Mouse (Mus musculus): ENCODE data around the gene Txndc2. TPM values are rescaled to one million over a fixed set of nuclear protein-coding genes. Genes with fewer than 3 reads are reported as not detected.
A peak's percentile ranks its signal among the peaks of the same experiment; 100 is the strongest.

Gene Txndc2
- polyA plus RNA-seq, 1 experiment from 2014 or later, result 0.12 TPM

GRCm38 (mm10) chr17:65675985-65676384 lies 34.0 kb upstream of the Txndc2 start:
- Histone ChIP-seq H3K4me3 (ENCODE audit: low read depth, low read length) (no peak overlapping the region), H3K27me3 (ENCODE audit: control insufficient read depth, insufficient read depth, low read length) (no peaks in the 10 kb centered on the region), H3K4me2 (no peak overlapping the region), H3K9me3 (ENCODE audit: control insufficient read depth, low read length) (no peaks in the 10 kb centered on the region), H3K27ac (ENCODE audit: low read depth, low read length) (no peak overlapping the region), H3K36me3 (ENCODE audit: control insufficient read depth, insufficient read depth, low read length) (no peaks in the 10 kb centered on the region), H3K4me1 (ENCODE audit: control insufficient read depth, insufficient read depth, low read length) (no peaks in the 10 kb centered on the region), H3K9ac (ENCODE audit: low read length) (no peak overlapping the region)
- no peak for DNase-seq (ENCODE audit: low spot score, missing footprints)
- ATAC-seq (ENCODE audit: low FRiP score), result no peak
- 90% methylated on average over 3 of the region's 3 CpGs for WGBS

DNA sequence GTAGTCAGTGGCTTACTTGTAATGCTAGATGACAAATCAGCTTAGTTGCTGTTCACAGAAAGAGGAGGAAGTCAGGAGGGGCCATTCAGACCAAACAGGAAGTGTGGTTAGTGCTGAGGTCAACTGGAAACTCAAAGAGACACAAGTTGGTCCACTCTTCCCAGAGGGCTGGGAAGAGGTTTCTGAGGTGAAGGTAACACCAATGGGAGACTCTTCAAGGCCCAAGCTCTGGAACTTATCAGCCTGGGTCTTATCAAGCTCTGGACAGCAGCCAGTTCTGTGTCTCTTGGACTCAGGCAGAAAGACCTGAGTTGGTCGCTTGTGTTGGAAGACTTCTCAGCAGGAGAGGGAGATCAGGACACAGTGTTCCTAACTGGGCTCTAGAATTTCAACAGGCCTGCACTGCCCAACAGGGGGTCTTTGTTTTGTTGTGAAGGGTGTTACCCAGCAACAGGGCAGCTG lies 32.8 kb upstream of the Txndc2 start:
- Histone ChIP-seq H3K9me3 (ENCODE audit: control insufficient read depth, low read length) (no peaks in the 10 kb centered on the region), H3K4me3 (ENCODE audit: low read depth, low read length) (no peak overlapping the region), H3K36me3 (ENCODE audit: control insufficient read depth, insufficient read depth, low read length) (no peaks in the 10 kb centered on the region), H3K4me2 (no peak overlapping the region), H3K27me3 (ENCODE audit: control insufficient read depth, insufficient read depth, low read length) (no peaks in the 10 kb centered on the region), H3K4me1 (ENCODE audit: control insufficient read depth, insufficient read depth, low read length) (no peaks in the 10 kb centered on the region), H3K27ac (ENCODE audit: low read depth, low read length) (no peak overlapping the region), H3K9ac (ENCODE audit: low read length) (no peak overlapping the region)
- WGBS, result 50% methylated on average over 1 of the region's 1 CpGs
- ATAC-seq (ENCODE audit: low FRiP score) (no peak), DNase-seq (ENCODE audit: low spot score, missing footprints) (no peak)

DNA sequence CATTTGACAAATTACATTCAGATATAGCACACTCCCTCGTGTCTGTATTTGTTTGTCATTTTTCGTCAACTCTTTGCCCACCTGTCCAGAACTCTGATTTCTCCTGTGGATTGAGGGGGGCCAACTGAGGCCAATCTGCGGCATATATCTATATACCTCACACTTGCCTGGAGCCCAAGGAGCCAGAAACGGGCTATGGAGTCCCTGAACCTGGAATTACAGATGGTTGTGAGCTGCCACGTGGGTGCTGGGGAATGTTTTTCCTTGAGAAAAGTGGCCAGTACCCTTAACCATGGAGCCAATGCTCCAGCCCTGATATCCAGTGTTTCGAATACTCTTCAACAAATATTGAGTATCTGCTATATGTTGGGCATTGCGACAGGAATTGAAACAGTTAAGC lies 31.0 kb upstream of the Txndc2 start:
- H3K4me3 ChIP-seq (ENCODE audit: low read depth, low read length), result no peak overlapping the region
- 88% methylated on average over 7 of the region's 7 CpGs for WGBS
- H3K27ac ChIP-seq (ENCODE audit: low read depth, low read length), result no peak overlapping the region
- H3K36me3 ChIP-seq (ENCODE audit: control insufficient read depth, insufficient read depth, low read length), result no peaks in the 10 kb centered on the region
- no peak for DNase-seq (ENCODE audit: low spot score, missing footprints)
- no peaks in the 10 kb centered on the region for H3K27me3 ChIP-seq (ENCODE audit: control insufficient read depth, insufficient read depth, low read length)
- no peak overlapping the region for H3K9ac ChIP-seq (ENCODE audit: low read length)
- no peaks in the 10 kb centered on the region for H3K4me1 ChIP-seq (ENCODE audit: control insufficient read depth, insufficient read depth, low read length)
- no peak for ATAC-seq (ENCODE audit: low FRiP score)
- H3K9me3 ChIP-seq (ENCODE audit: control insufficient read depth, low read length), result no peaks in the 10 kb centered on the region
- no peak overlapping the region for H3K4me2 ChIP-seq

DNA sequence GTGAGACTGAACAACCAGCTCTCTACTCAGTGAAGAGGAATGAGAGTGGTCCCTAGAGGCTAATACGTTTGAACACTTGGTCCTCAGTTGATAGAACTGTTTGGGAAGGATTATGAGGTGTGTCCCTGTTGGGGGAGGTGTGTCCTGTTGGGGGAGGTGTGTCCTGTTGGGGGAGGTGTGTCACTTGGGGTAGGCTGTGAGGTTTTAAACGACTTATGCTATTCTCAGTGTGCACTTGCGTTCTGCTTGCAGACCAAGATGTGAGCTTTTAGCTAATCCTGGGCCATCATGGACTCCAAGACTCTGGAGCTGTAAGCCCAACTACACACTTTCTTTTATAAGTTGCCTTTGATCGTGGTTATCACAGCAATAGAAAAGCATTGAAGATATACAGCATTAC lies 27.1 kb upstream of the Txndc2 start:
- DNase-seq (ENCODE audit: low spot score, missing footprints) (peak; percentile 54), ATAC-seq (ENCODE audit: low FRiP score) (no peak)
- 86% methylated on average over 4 of the region's 4 CpGs for WGBS
- Histone ChIP-seq H3K4me3 (ENCODE audit: low read depth, low read length) (no peak overlapping the region), H3K4me2 (no peak overlapping the region), H3K27me3 (ENCODE audit: control insufficient read depth, insufficient read depth, low read length) (no peaks in the 10 kb centered on the region), H3K9me3 (ENCODE audit: control insufficient read depth, low read length) (no peaks in the 10 kb centered on the region), H3K27ac (ENCODE audit: low read depth, low read length) (no peak overlapping the region), H3K9ac (ENCODE audit: low read length) (no peak overlapping the region), H3K4me1 (ENCODE audit: control insufficient read depth, insufficient read depth, low read length) (no peaks in the 10 kb centered on the region), H3K36me3 (ENCODE audit: control insufficient read depth, insufficient read depth, low read length) (no peaks in the 10 kb centered on the region)

DNA sequence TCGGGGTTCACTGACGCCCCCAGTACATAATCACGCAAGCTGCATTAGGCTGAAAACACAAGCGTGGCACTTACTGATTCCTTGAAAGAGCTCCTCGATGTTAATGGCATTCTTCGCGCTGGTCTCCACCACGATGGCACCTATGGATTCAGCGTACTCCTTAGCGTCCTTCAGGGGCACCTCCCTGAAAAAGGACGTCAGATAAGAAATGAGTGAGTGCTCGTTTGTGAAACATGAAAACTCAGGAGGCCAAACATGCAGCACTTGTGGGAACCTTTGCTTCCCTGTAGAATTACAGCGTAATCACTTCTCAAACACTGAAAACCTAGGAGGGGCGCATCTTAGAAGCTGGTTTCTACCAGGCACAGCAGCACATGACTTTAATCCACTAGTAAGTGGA lies 25.8 kb upstream of the Txndc2 start:
- no peaks in the 10 kb centered on the region for H3K36me3 ChIP-seq (ENCODE audit: control insufficient read depth, insufficient read depth, low read length)
- no peak overlapping the region for H3K27ac ChIP-seq (ENCODE audit: low read depth, low read length)
- DNase-seq (ENCODE audit: low spot score, missing footprints), result no peak
- no peak overlapping the region for H3K4me2 ChIP-seq
- H3K9ac ChIP-seq (ENCODE audit: low read length), result no peak overlapping the region
- H3K4me3 ChIP-seq (ENCODE audit: low read depth, low read length), result no peak overlapping the region
- WGBS, result 92% methylated on average over 14 of the region's 14 CpGs
- no peaks in the 10 kb centered on the region for H3K4me1 ChIP-seq (ENCODE audit: control insufficient read depth, insufficient read depth, low read length)
- H3K9me3 ChIP-seq (ENCODE audit: control insufficient read depth, low read length), result no peaks in the 10 kb centered on the region
- no peak for ATAC-seq (ENCODE audit: low FRiP score)
- no peaks in the 10 kb centered on the region for H3K27me3 ChIP-seq (ENCODE audit: control insufficient read depth, insufficient read depth, low read length)

GRCm38 (mm10) chr17:65666388-65667161 lies 24.6 kb upstream of the Txndc2 start:
- DNase-seq (ENCODE audit: low spot score, missing footprints) (peak; percentile 60), ATAC-seq (ENCODE audit: low FRiP score) (no peak)
- Histone ChIP-seq H3K4me1 (ENCODE audit: control insufficient read depth, insufficient read depth, low read length) (no peaks in the 10 kb centered on the region), H3K27ac (ENCODE audit: low read depth, low read length) (no peak overlapping the region), H3K4me3 (ENCODE audit: low read depth, low read length) (no peak overlapping the region), H3K4me2 (no peak overlapping the region), H3K27me3 (ENCODE audit: control insufficient read depth, insufficient read depth, low read length) (no peaks in the 10 kb centered on the region), H3K36me3 (ENCODE audit: control insufficient read depth, insufficient read depth, low read length) (no peaks in the 10 kb centered on the region), H3K9ac (ENCODE audit: low read length) (no peak overlapping the region), H3K9me3 (ENCODE audit: control insufficient read depth, low read length) (no peaks in the 10 kb centered on the region)
- WGBS, result 84% methylated on average over 17 of the region's 17 CpGs

DNA sequence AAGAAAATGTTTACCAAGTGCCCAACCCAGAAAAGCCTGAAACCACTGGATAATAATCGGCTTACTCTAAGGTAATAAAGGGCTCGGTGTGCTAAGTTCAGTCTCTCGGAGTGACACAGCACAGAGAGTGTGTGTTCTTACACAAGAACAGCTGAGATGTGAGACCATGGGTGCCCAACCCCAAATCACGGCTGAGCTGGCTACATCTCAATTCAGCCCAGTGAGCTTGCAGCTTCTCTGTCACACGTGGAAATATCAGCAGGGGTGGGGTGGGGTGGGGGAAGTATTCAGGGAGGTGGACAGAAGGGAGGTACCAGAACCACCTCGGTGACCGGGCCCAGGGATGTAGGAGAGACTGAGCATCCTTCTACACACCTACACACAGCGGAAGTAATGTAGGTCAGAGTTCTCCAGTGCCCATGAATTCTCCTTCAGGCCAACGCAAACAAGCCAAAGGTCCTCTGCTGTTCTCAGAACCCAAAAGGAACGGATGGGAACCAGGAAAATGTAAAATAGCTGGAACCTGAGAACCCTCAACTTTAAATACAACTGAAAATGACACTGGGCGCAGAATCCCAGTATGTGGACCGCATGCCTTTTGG lies 23.9 kb upstream of the Txndc2 start:
- Histone ChIP-seq H3K9ac (ENCODE audit: low read length) (no peak overlapping the region), H3K27ac (ENCODE audit: low read depth, low read length) (no peak overlapping the region), H3K9me3 (ENCODE audit: control insufficient read depth, low read length) (no peaks in the 10 kb centered on the region), H3K27me3 (ENCODE audit: control insufficient read depth, insufficient read depth, low read length) (no peaks in the 10 kb centered on the region), H3K4me3 (ENCODE audit: low read depth, low read length) (no peak overlapping the region), H3K4me2 (no peak overlapping the region), H3K4me1 (ENCODE audit: control insufficient read depth, insufficient read depth, low read length) (no peaks in the 10 kb centered on the region), H3K36me3 (ENCODE audit: control insufficient read depth, insufficient read depth, low read length) (no peaks in the 10 kb centered on the region)
- ATAC-seq (ENCODE audit: low FRiP score), result no peak
- peak; percentile 51 for DNase-seq (ENCODE audit: low spot score, missing footprints)
- 93% methylated on average over 12 of the region's 12 CpGs for WGBS

DNA sequence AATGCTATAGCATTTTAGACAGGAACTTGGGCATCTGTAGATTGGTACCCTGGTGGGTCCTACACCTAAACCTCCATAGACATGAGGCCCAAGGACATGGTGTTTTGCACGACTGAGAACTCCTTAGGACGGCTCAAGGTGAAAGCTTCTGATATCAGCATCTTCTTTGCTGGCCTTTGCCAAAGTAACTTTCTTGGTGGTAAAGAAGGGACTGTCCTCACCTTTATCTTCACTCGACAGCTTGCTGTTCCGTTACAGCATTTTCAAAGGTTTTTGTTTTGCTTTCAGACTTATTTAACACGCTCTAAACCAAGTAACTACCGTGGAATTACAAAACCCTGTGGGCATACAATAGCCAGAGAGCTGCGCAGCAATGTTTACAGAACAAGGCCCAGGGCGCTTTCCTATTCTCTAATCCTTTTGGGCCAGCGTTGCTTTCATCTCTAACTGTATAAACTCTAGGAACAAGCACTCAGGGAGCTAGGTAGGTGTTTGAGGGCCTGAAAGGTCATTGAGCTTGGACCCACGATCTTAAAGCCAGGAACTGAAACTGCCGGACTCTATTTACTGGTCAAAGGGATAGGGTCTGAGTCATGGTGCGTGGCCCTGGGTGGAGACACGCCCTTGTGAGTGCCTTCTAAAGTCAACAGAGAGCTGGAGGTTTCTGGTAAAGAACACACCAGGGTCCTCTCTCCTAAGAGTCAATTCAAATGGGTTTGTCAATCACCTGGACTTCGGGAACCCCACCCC lies 21.5 kb upstream of the Txndc2 start:
- Histone ChIP-seq H3K4me3 (ENCODE audit: low read depth, low read length) (no peak overlapping the region), H3K9ac (ENCODE audit: low read length) (no peak overlapping the region), H3K4me2 (no peak overlapping the region), H3K9me3 (ENCODE audit: control insufficient read depth, low read length) (no peaks in the 10 kb centered on the region), H3K27ac (ENCODE audit: low read depth, low read length) (no peak overlapping the region), H3K27me3 (ENCODE audit: control insufficient read depth, insufficient read depth, low read length) (no peaks in the 10 kb centered on the region), H3K36me3 (ENCODE audit: control insufficient read depth, insufficient read depth, low read length) (no peaks in the 10 kb centered on the region), H3K4me1 (ENCODE audit: control insufficient read depth, insufficient read depth, low read length) (no peaks in the 10 kb centered on the region)
- DNase-seq (ENCODE audit: low spot score, missing footprints), result peak; percentile 72
- ATAC-seq (ENCODE audit: low FRiP score), result no peak
- WGBS, result 82% methylated on average over 14 of the region's 14 CpGs

- Histone ChIP-seq H3K4me2 (no peak overlapping the region), H3K4me3 (ENCODE audit: low read depth, low read length) (no peak overlapping the region), H3K27me3 (ENCODE audit: control insufficient read depth, insufficient read depth, low read length) (no peaks in the 10 kb centered on the region), H3K9ac (ENCODE audit: low read length) (no peak overlapping the region), H3K27ac (ENCODE audit: low read depth, low read length) (no peak overlapping the region), H3K9me3 (ENCODE audit: control insufficient read depth, low read length) (no peaks in the 10 kb centered on the region), H3K36me3 (ENCODE audit: control insufficient read depth, insufficient read depth, low read length) (no peaks in the 10 kb centered on the region), H3K4me1 (ENCODE audit: control insufficient read depth, insufficient read depth, low read length) (no peaks in the 10 kb centered on the region)
- 90% methylated on average over 3 of the region's 3 CpGs for WGBS
- DNase-seq (ENCODE audit: low spot score, missing footprints) (peak; percentile 57), ATAC-seq (ENCODE audit: low FRiP score) (no peak)
Measured at GRCm38 (mm10) chr17:65662662-65663061, 20.7 kb upstream of the Txndc2 start.
